Mouse (Mus musculus) liver, embryonic 14.5 days (tissue): ENCODE results near the gene Cyp2c55.

Experiments
- CTCF ChIP-seq: IDR thresholded peaks from 2 replicates; pipeline ENCODE4 v1.5.1; 2016; ENCODE audit warnings: antibody characterized with exemption, low read depth, control low read depth
- EP300 ChIP-seq: IDR thresholded peaks from 2 replicates; pipeline ENCODE4 v1.6.1; 2016; ENCODE audit warnings: antibody characterized with exemption, low read depth

DNA sequence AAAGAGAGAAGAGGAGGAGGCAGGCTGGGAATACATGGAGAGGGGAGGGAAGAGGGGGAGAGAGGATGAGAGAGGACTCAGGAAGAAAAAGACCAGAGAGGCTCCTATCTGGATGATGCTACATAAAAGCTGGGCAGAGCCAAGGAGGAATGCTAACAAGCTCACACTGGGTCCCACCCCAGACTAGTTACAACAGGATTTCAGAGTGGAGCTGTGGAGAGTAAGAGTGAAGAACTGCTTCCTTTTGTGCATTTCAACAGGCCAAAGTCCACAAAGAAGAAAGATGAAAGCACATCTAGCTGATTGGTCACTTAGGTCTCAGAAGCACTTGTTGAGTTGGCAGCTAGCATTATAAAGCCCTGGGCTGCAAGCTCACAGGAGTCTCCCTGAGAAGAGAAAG is 30.6 kb upstream of the Cyp2c55 start:
- TF ChIP-seq CTCF: no peak
- TF ChIP-seq EP300: no peak
